Mouse (Mus musculus) embryonic fibroblast, embryonic 13.5 days (primary cell): ENCODE measurements at regions not wholly inside any gene's neighbourhood (a gene's known extent, or its start where the extent isn't known, plus 50 kb on each side); places are given as distances from the start of the nearest gene placed in this dataset.

Source experiments
- H3K27ac ChIP-seq: 2 replicates; pipeline ENCODE4 v1.5.1; 2012; ENCODE audit warnings: low read length, control low read depth, inconsistent platforms; ENCODE audit not compliant: insufficient read depth
- H3K4me1 ChIP-seq: 2 replicates; pipeline ENCODE4 v1.6.1; 2011; ENCODE audit warnings: low read length; ENCODE audit not compliant: control insufficient read depth, insufficient read depth
- H3K4me3 ChIP-seq: 2 replicates; pipeline ENCODE4 v1.5.1; 2011; ENCODE audit warnings: mild to moderate bottlenecking, control low read depth, low read length; ENCODE audit not compliant: insufficient read depth
- CTCF ChIP-seq: IDR thresholded peaks from 2 replicates; pipeline ENCODE4 v1.5.1; 2011; ENCODE audit warnings: mild to moderate bottlenecking, control low read depth, low read length, moderate library complexity, borderline replicate concordance; ENCODE audit not compliant: insufficient read depth
- POLR2A ChIP-seq: IDR thresholded peaks from 2 replicates; pipeline ENCODE4 v1.6.1; 2011; ENCODE audit warnings: low read depth, mild to moderate bottlenecking, control low read depth, low read length, moderate library complexity

DNA sequence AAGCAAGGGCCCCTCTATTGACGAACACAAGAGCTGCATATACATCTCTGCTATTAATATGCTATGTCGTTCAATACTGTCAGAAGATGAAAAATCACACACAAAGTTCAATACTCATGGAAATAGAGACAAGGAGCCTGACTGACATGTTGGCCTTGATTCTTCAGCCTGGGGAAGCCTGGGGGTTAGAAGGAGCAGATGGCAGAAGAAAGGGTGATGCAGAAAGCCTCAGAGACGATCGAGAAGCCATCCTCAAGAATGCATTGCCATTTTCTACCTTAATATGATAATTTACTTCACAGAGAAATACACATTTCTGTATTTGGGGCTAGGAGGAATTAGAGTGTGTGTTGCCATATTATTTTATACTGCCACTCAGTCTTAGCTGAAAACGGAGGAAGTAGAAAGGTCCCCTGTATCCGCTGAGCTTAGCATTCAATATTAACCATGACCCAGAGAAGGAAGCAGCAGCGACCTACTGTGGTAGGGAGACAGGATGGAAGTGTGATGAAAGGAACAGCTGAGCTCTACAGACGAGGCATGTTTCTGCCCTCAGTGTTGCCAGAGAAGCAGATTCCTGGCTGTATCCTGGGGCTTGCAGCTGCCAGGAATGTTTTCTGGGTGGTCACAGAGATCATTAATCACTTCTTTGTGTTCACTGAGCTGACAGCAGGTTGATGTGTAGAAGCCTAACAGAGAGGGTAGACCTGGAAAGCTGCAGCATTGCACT, 105.2 kb downstream of the Lrig3 start:
- Histone ChIP-seq H3K4me1 (no peaks in the 10 kb centered on the region), H3K4me3 (no peak overlapping the region), H3K27ac (no peak overlapping the region)
- TF ChIP-seq CTCF (no peak), POLR2A (no peak)

DNA sequence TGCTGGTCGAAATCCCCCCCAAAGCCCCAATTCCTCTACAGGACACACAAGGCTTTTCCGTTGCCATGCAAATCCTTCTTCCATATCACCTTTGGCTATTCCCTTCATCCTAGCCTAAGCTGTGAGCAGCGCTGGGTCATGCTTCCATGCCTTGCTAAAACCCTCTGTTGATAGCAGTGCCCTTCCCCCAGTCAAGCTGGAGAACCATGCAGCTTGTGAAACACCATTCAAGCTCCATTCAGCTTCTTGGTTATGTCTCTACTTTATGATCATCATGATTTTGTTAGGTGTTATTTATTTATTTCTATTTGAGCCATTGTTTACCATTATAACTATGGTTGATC, 105.7 kb downstream of the Lrig3 start:
- no peak overlapping the region for H3K4me3 ChIP-seq
- H3K27ac ChIP-seq: no peak overlapping the region
- no peak for TF ChIP-seq CTCF
- no peak for TF ChIP-seq POLR2A
- H3K4me1 ChIP-seq: no peaks in the 10 kb centered on the region

DNA sequence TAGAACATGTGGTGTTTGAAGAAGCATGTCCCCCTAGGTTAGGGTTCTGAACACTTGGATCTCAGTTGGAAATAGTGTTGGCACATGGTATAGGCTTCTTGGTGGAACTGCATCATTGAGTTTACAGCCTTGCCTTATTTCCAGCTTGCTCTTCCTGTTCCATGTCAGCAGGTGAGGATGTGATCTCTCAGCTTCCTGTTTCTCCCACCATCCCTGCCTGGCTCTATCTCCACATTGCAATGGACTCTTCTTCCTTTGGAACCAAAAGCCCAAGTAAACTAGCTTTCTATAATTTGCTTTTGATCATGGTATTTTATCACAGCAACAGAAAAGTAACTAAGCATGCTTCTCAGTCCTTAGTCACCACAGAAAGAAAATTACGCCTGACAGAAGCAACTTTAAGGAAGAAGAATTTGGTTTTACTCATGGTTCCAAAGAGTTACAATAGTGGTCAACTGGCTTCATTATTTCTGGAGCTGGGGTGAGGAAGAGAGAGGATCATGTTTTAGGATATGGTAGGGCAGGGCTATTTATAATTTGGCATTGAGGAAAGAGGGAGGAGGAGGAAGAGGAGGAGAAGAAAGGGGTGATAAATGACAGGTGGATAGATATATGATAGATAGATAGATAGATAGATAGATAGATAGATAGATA, 111.5 kb downstream of the Lrig3 start:
- no peaks in the 10 kb centered on the region for H3K4me1 ChIP-seq
- H3K4me3 ChIP-seq: no peak overlapping the region
- TF ChIP-seq CTCF (no peak), POLR2A (no peak)
- no peak overlapping the region for H3K27ac ChIP-seq

DNA sequence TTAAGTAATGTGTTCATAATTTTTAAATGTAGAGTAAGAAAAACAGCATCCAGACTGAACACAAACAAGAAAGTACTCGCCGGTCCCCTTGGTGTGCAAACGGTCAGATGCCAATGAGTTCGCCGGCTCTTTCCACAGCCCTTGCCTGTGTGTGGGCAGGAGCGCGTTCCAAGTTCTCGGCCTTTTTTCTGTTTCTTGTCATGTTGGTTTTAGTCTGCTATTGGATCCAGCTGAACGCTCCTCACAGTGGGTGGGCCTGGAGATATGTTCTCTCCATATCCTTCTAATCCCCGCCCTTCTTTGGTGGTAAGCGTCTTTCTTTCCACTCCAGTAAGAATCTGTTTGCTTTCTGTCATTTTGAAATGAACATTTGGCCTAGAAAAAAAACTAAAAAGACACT, 116.6 kb downstream of the Lrig3 start:
- TF ChIP-seq CTCF (no peak), POLR2A (no peak)
- no peak overlapping the region for H3K27ac ChIP-seq
- H3K4me3 ChIP-seq: no peak overlapping the region
- no peaks in the 10 kb centered on the region for H3K4me1 ChIP-seq

DNA sequence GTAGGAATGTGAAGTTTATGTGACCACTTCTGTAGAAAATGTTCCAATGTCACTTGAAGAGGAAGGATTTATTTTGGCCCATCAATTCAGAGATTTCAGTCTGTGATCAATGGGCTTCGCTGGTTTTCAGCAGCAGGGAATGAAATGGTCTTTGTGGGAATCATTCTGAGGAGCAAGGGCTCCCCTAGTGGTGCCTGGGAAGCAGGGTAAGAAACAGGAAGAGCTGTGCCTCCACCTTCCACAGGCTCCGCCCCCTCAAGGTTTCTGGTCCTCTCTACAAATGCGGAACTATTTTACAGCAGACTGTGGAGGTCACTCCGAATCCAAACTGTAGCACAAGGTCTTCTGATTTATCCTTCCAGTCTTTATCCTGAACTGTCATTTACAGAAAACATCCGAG, 120.7 kb downstream of the Lrig3 start:
- Histone ChIP-seq H3K4me1 (no peaks in the 10 kb centered on the region), H3K27ac (no peak overlapping the region), H3K4me3 (no peak overlapping the region)
- no peak for TF ChIP-seq CTCF
- TF ChIP-seq POLR2A: no peak

DNA sequence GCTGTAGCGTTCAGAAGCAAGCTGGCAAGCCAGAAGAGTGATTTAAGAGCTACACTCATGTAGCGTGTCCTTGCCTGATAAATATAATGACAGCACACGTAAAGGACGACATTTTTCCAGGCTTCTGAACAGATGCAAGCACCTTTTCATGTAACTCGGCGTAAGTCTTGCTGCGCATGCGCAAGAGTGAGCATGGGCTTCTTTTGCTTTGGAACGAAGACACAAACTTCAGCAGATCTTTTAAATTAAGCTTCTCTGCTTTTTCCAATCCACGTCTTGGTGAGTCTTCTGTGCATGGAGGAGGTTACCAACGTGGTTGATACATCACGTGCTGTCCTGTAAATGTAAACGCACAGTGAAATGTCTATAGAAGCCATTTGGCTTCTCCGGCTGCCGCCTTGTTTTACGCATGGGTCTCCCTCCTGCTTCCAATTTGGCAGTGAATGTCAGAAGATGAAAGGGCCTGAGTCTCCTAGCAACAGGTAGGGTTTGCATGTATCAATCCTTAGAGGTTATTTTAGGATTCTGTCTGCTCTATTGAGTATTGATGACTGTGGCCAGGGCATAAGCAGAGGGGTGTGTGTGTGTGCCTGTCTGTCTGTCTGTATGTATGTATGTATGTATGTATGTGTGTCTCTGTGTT, 128.4 kb downstream of the Lrig3 start:
- no peak for TF ChIP-seq CTCF
- no peak for TF ChIP-seq POLR2A
- H3K27ac ChIP-seq: no peak overlapping the region
- no peaks in the 10 kb centered on the region for H3K4me1 ChIP-seq
- H3K4me3 ChIP-seq: no peak overlapping the region

DNA sequence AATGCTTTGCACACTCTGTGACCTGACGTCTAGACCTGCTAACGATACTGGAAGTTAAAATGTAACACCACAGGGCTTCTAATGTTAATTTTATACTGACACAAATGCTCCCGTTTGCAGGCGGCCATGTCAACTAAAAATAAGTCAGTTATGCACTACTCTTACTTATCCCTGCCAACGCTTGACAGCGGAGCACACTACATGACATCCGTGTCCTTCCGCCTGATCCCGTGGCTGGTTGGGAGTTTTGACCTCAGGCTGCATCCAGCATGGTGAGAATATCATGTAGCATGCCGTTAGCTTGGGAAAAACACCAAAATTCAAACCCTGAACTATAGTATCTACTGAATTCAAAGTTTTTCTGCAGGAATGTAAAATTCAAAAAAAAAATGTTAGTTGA, 131.9 kb downstream of the Lrig3 start:
- TF ChIP-seq CTCF: no peak
- Histone ChIP-seq H3K4me3 (no peak overlapping the region), H3K27ac (no peak overlapping the region), H3K4me1 (no peaks in the 10 kb centered on the region)

DNA sequence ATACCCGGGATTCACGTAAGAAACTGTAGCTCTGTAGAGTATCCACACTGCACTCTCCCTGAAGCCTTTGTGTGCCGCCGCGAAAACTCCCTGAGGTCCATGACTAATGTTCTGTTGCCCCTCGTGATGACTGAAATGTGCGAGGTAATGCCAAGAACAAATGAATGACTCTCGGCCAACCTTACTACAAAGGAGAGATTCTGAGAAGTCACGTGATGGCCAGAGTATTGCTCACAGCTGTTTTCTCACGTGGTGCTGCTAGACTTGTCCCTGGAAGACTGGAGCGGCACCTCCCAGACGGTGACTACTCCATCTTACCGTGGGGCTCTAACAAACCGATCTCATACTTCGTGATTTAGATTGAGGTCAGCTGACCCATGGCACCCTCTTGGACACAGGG, 136.9 kb downstream of the Lrig3 start:
- Histone ChIP-seq H3K4me3 (no peak overlapping the region), H3K27ac (no peak overlapping the region), H3K4me1 (no peaks in the 10 kb centered on the region)
- TF ChIP-seq POLR2A (no peak), CTCF (no peak)

DNA sequence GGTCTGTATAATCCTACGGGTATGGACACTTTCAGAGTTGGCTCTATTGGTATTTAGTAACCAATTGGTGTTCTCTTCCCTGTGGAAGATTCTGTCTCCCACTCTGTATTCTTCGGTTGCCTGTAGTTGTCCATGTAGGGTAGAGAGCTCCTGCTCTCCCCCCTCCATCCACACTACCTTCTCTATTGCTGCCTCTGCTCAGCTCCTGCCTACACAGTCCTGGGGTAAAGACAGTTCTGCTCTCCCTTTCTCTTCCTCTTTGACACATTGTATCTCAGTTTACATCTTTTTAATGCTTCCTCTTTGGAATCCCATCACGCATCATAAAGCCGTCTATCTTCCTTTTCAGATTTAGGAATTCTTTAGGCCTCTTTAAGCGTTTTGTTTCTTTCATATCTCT, 147.1 kb downstream of the Lrig3 start:
- no peak overlapping the region for H3K27ac ChIP-seq
- TF ChIP-seq CTCF: no peak
- no peak for TF ChIP-seq POLR2A
- H3K4me1 ChIP-seq: no peaks in the 10 kb centered on the region
- no peak overlapping the region for H3K4me3 ChIP-seq

DNA sequence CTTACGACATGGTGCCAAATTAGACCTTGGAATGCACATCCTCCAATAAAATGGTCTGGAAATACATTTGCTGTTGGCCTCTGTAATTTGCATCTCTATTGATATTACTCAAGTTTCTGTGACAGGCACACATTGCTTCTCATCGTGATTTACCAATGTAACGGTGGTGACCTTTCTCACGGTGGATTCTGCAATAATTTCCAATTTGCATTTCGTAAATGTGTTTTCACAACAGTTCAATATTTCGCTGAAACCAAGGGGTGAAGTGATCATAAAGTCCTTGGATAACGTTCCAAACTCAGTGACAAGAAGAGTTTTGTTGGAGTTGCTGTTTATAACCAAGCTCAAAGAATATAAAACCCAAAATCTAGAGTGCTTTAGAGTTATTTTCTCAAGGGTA, 149.4 kb downstream of the Lrig3 start:
- TF ChIP-seq POLR2A: no peak
- TF ChIP-seq CTCF: no peak
- Histone ChIP-seq H3K4me1 (no peaks in the 10 kb centered on the region), H3K27ac (no peak overlapping the region), H3K4me3 (no peak overlapping the region)

DNA sequence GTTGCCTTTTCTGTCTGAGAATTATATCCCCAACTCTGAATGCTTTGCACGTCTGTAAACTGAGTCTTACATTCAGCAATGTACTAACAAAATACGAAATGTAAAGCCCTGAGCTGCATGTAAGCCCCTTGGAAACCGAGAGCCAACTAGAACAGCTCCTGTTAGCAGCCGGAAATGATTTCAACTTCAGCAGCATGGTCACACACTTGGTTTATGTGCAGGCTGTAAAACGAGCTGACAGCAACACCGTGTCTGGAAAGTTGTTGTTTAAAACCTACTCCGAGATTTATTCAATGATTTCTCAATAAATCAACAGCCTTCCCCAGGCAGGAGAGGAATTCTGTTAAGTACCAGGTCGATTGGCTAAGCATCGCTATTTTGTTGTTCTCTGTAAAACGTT, 155.7 kb downstream of the Lrig3 start:
- Histone ChIP-seq H3K27ac (no peak overlapping the region), H3K4me3 (no peak overlapping the region), H3K4me1 (no peaks in the 10 kb centered on the region)
- TF ChIP-seq CTCF (no peak), POLR2A (no peak)
